Comparison of ENCODE assay signal across 8 mouse cellular contexts in the genomic region with DNA sequence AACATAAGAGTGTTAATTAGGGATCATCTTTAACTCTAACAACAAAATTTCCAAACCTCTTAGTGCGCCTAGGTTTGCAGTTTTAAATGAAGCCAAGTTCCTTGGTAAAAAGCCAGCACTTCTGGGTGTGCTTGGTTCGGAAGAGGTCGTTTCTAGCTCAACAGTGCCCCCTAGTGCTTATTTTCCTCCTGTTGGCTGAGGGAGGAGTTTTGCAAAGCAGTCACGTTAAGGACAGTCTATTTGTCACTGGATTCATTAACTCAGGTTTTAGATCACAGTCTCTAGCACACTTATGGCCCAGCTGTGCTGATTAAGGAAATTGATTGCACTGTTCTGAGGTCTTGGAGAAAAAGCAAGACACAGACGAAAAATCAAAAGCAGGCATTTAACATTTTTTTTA. TPM values are rescaled to one million over a fixed set of nuclear protein-coding genes. Genes with fewer than 3 reads are reported as not detected.
DNase-seq lines count a peak whose midpoint lies in the region; ATAC-seq and TF ChIP-seq lines count a peak whose summit lies in the region.

No protein-coding gene starts in this region.

- no peaks in the 10 kb centered on the region for H3K79me2 ChIP-seq in heart, adult 2 months (replicated peaks; ENCODE audit: control insufficient read depth, insufficient read depth, low read length)

- H3K36me3 ChIP-seq in heart, adult 2 months (ENCODE audit: control insufficient read depth, insufficient read depth, low read length) = peaks cover 2% of the 10 kb centered on the region
- peaks cover 39% of the 10 kb centered on the region for H3K36me3 ChIP-seq in heart, embryonic 12.5 days
- H3K36me3 ChIP-seq in forebrain, embryonic 14.5 days (ENCODE audit: control insufficient read depth, insufficient read depth, low read length) = no peaks in the 10 kb centered on the region
- H3K36me3 ChIP-seq in hindbrain, embryonic 13.5 days = peaks cover 3% of the 10 kb centered on the region; the same call in 1 of the 2 replicates

- peak; percentile 96 for TF ChIP-seq CTCF in heart, adult 2 months (IDR thresholded peaks at IDR 0.05)

- peak overlapping the region; percentile 3; the same call in 1 of the 2 replicates for H3K27ac ChIP-seq in heart, adult 2 months
- no peak overlapping the region for H3K27ac ChIP-seq in heart, embryonic 12.5 days (ENCODE audit: poor library complexity, severe bottlenecking)
- H3K27ac ChIP-seq in forebrain, embryonic 14.5 days (ENCODE audit: low read depth, low read length) = no peak overlapping the region
- H3K27ac ChIP-seq in hindbrain, embryonic 13.5 days = no peak overlapping the region

- TF ChIP-seq POLR2A in heart, adult 2 months (IDR thresholded peaks at IDR 0.05; ENCODE audit: insufficient read depth, low read depth, low read length) = 0 out of 2 replicates have a peak, but pooled peaks have one; percentile 33

- peaks cover 14% of the 10 kb centered on the region for H3K9me3 ChIP-seq in heart, embryonic 12.5 days (replicated peaks)
- no peaks in the 10 kb centered on the region for H3K9me3 ChIP-seq in forebrain, embryonic 14.5 days (replicated peaks; ENCODE audit: control insufficient read depth, low read length)
- H3K9me3 ChIP-seq in hindbrain, embryonic 13.5 days = no peaks in the 10 kb centered on the region

- no peak overlapping the region for H3K4me3 ChIP-seq in heart, adult 2 months
- H3K4me3 ChIP-seq in heart, embryonic 12.5 days = no peak overlapping the region
- H3K4me3 ChIP-seq in forebrain, embryonic 14.5 days (ENCODE audit: low read depth, low read length) = no peak overlapping the region
- no peak overlapping the region for H3K4me3 ChIP-seq in hindbrain, embryonic 13.5 days

- no peak overlapping the region for H3K4me2 ChIP-seq in heart, embryonic 12.5 days
- no peak overlapping the region for H3K4me2 ChIP-seq in forebrain, embryonic 14.5 days (ENCODE audit: low read length)
- no peak overlapping the region for H3K4me2 ChIP-seq in hindbrain, embryonic 13.5 days

- intact Hi-C loops in heart, adult 2 months (cut with DNase I) = loop anchor here (1.0 to 5.0 kb wide), 5 partner anchors 57 to 636 kb away; no protein-coding TSS in a partner anchor

- H3K9ac ChIP-seq in heart, adult 2 months (ENCODE audit: low read depth, low read length) = no peak overlapping the region
- H3K9ac ChIP-seq in heart, embryonic 12.5 days = no peak overlapping the region
- H3K9ac ChIP-seq in forebrain, embryonic 14.5 days (ENCODE audit: low read length) = no peak overlapping the region
- H3K9ac ChIP-seq in hindbrain, embryonic 13.5 days = no peak overlapping the region

- H3K27me3 ChIP-seq in heart, adult 2 months (ENCODE audit: control insufficient read depth, insufficient read depth, low read length) = no peaks in the 10 kb centered on the region
- H3K27me3 ChIP-seq in heart, embryonic 12.5 days (replicated peaks) = no peaks in the 10 kb centered on the region
- no peaks in the 10 kb centered on the region for H3K27me3 ChIP-seq in forebrain, embryonic 14.5 days (replicated peaks; ENCODE audit: control insufficient read depth, insufficient read depth, low read length)
- H3K27me3 ChIP-seq in hindbrain, embryonic 13.5 days = no peaks in the 10 kb centered on the region

- ATAC-seq in heart, embryonic 12.5 days (ENCODE audit: insufficient number of reproducible peaks, low FRiP score) = no peak
- ATAC-seq in forebrain, embryonic 14.5 days = peak; percentile 79
- ATAC-seq in hindbrain, embryonic 13.5 days (ENCODE audit: low FRiP score) = peak; percentile 73; the same call in 1 of the 2 replicates

- H3K4me1 ChIP-seq in heart, adult 2 months (ENCODE audit: control insufficient read depth, insufficient read depth, low read length) = no peaks in the 10 kb centered on the region
- peaks cover 16% of the 10 kb centered on the region for H3K4me1 ChIP-seq in heart, embryonic 12.5 days (replicated peaks)
- no peaks in the 10 kb centered on the region for H3K4me1 ChIP-seq in forebrain, embryonic 14.5 days (ENCODE audit: control insufficient read depth, insufficient read depth, low read length)
- H3K4me1 ChIP-seq in hindbrain, embryonic 13.5 days (replicated peaks) = peaks cover 6% of the 10 kb centered on the region; the same call in 1 of the 2 replicates

- 6% methylated on average over 5 of the region's 5 CpGs for WGBS in heart, adult 2 months
- WGBS in heart, embryonic 12.5 days = 14% methylated on average over 5 of the region's 5 CpGs
- WGBS in forebrain, embryonic 14.5 days = 7% methylated on average over 5 of the region's 5 CpGs
- WGBS in hindbrain, embryonic 13.5 days = 7% methylated on average over 5 of the region's 5 CpGs

- peak; percentile 94 for TF ChIP-seq EP300 in heart, adult 2 months (IDR thresholded peaks at IDR 0.05; ENCODE audit: insufficient read depth, low read depth, low read length)

- DNase-seq in heart, adult 2 months = peak; percentile 71 to 77
- peak; percentile 59 for DNase-seq in cerebellum, adult 11-12 months
- DNase-seq in forebrain, embryonic 14.5 days (ENCODE audit: low spot score) = peak; percentile 96
- DNase-seq in layer of hippocampus, adult 9-10 months (ENCODE audit: low spot score) = peak; percentile 84
- peak; percentile 95 for DNase-seq in lung, postnatal 10 days
- peak; percentile 76 to 86 for DNase-seq in right cerebral cortex, postnatal 10 days (ENCODE audit: low spot score in 2 of 2)

RNA-seq across cellular contexts. Expression of gene Prickle1, which starts 19.8 kb away (rescaled TPM):
- 10 to 100 TPM; 11.2 to 18.6 TPM for total RNA-seq in heart, adult 2 months (2021)
- 8.6 and 11.5 TPM in 2 replicates for polyA plus RNA-seq in heart, adult 2 months (2012; rRNA removed)
- polyA plus RNA-seq in heart, embryonic 12.5 days (2016; fragmentation: Nextera tagmentation; extraction: Ambion mirVana) = 42.2 and 43.7 TPM in 2 replicates
- 11.0 and 15.6 TPM in 2 replicates for polyA plus RNA-seq in forebrain, embryonic 14.5 days (2014; fragmentation: Nextera tagmentation; extraction: Ambion mirVana)
- 14.9 and 15.9 TPM in 2 replicates for polyA plus RNA-seq in hindbrain, embryonic 13.5 days (2015; fragmentation: Nextera tagmentation; extraction: Ambion mirVana)
